Mouse (Mus musculus) T-helper 2 cell (primary cell): ENCODE measurements at regions not wholly inside any gene's neighbourhood (a gene's known extent, or its start where the extent isn't known, plus 50 kb on each side); places are given as distances from the start of the nearest gene placed in this dataset.

Source experiments
- in situ Hi-C: fragments of 300-600 bp; cut with MboI, MseI; formaldehyde crosslinking; loops from one replicate; pipeline ENCODE4 v1.15.1; 2025; ENCODE audit warnings: high pct_unique_total_duplicates

DNA sequence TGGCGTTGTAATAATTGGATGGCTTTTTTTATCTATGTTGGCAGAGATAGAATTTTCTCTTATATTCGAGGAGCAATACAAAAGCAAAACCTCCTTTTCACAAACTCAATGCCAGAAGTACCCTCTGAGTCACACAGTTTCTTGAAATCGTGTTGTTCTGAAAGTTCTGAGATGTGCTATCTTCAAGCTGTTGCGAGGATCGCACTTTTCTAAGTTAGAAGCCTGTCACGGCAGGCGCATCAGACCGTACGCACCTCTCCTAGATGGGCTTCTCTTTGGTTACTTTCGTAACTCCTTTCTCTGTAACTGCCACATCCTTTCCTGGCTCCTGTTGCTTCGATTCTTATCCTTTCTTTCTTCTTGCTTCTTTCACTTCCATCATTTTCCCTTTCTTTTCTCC is 271.2 kb upstream of the Arrdc3 start:
- in situ Hi-C loops: no loop called here

DNA sequence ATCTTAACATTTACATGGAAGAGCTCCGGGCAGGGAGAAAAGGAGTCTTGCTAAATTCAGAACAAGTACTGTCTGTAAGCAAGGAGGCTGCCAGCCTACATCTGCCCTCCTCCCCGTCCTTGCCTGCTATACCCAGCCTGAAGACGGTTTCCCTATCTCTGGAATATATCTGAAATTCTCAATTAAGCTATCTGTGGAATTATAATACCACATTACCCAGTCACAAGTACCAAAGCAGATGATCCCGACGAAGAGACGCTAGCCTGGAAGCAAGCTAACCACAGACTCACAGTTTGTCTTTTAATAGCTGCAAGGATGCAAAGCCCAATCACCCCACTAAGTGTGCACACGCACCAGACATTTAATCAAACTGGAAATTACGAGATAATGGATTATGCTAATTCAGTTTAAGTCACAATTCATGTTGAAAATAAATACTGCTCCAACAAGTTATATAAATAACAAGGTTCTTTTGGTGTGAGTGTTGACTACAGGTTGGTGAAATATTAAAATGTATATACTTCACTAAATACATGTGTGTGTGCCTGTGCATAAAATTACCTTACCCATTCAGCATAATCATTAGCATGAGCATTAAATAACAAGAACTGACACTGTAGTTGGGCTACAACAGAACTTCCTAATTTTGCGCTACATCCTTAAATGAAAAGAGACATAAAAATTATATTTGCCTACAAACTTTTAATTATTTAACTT is 269.9 kb upstream of the Arrdc3 start:
- in situ Hi-C loops: no loop called here

DNA sequence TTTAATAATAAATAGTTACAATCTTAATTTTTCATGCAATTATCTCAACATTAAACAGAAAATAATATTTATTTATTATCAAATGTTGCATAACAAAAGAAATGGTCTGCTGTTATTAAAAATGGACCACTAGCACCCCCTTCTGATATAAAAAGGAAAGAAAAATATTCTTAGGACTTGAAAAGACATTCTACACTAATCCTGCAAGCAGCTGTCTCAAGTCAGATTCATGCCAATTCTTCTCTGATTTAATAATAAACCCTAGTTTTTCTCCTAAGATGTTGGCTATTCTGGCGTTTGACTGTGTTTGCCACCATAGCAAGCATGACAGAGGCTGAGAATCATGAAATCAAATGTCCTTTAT is 269.3 kb upstream of the Arrdc3 start:
- in situ Hi-C loops: no loop called here

DNA sequence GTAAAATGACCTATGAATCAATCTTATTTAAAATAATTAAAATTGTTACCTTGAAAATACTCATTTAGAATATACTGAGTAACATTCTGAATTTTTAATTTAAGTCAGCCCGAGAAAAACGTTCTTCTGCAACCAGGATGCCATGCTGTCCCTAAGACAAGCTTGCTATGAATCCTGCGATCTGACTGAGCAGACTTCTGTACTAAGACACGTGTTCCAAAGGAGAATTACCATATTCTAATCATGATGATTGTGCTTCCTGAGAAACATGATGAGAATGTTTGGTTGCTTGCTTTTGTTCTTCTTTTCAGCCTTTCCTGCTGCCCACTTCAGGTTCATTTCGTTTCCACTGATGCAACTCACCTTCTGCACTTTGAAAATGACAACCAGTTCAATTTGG is 268.2 kb upstream of the Arrdc3 start:
- in situ Hi-C loops: no loop called here

DNA sequence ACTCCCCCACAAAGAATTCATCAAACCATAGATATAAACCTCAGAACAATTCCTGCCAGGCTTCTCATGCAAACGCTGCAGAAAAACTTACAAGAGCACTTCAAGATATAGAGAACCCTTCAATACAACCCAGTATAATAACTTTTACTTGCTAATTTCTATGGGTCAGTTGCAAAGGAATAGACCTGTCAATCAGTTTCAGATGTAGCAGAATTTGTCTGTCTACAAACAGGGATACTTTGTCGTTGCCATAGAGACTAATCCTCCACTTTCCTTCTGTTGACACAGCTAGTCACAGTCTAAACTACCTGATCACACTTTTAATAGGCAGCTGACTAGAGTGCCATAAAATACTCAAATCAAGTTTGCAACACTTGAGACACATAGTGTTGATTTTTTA is 260.2 kb upstream of the Arrdc3 start:
- in situ Hi-C loops: no loop called here

DNA sequence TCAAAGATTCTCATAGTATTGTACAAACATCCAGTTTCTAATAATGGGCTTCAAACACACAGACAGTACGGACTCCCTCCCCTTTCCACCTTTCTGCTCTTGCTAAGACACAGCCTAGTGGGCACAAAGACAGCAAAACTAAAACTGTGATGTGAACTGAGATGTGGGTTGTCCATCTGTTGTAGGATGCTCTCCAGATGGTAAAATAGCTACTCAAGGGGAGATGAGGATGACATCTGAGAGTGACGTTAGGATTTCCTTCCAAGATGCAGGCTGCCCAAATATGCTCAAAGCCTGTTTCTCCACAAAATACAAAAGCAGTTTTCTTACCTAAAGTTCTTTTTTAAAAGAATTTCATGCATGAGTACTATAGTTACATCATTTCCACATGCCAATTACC is 241.8 kb upstream of the Arrdc3 start:
- in situ Hi-C loops: no loop called here

DNA sequence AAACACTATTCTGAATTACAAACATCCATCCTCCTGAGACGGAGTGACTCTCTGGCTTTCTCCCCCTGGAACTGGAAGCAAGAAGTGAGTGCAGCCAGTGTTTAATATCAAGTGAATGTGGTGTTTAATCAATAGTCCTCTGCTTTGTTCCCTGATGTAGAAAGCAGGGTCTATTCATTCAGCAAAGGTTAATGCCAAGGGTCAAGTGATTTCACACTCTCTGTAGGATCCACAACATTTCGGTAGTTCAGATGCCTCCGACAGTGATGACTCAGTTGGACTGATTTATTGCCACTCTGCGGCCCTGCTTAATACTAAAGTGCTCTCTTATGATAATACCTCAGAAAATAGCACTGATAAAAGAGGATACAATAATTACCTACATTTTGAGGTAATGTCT is 235.6 kb upstream of the Arrdc3 start:
- in situ Hi-C loops: no loop called here

DNA sequence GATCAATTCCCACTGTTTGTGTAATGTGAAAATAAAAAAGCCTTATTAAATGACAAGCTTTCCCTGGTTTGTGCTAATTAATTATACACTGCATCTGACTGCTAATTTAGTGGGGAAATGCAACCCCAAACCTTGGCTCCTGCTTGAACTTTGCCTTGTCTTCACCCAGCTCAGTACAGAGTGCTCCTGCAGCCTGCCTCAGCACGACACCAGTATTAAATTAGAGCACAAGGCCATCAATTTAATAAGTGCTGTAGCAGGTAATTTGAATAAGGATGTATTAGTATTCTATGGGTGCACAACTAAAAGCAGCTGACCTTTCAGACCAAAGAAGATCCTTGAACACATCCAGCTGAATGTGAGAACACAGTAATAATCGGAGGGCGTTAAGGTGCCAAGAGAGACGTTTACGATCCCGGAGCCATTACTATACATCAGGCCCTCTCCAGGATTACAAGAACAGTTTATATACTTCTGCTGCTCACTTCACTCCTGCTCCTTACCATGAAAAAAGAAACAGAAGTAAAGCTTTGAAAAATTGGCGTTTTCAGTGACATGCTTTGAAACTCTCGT is 230.1 kb upstream of the Arrdc3 start:
- in situ Hi-C loops: no loop called here

DNA sequence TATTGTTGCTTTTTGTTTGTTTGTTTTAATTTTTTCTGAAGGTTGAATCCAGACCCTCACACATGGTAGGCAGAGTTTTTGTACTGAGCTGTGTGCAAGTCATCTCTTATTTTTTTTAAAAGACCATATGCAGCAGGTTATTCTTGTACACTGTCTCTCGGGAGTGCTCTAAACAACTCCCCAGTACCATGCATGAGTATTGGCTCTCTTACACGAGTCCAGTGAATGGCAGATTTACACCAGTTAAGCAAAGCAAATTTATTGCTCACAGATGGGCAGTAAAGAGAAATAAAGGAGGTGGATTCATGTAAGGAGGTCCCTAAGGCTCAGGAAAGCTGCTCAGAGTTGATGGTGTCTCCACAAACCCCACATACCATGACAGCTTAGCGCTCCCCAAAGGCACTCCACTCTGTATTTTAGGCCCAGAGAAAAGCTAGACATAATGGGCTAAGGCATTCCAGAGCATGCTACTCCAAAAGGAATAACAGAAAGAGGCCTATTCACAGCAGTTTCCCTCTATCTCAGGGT is 216.9 kb upstream of the Arrdc3 start:
- in situ Hi-C loops: no loop called here

DNA sequence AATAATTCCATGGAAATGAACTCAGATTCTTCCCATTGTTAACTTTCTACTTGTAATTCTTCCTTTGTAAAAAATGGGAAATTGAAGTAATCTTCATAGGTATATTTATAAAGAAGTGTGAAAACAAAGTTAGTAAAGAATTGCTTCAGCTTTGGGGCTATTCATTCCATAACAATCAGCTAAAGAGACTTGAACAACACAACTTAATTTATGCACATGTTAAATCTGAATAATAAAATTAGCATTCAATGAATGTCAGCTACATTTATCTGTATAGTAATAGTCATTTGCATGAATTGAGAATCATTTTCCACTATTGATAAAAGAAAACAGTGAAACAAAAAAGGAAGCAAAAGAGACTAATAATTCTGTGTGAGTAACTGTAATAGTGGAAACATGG is 193.3 kb upstream of the Arrdc3 start:
- in situ Hi-C loops: no loop called here

DNA sequence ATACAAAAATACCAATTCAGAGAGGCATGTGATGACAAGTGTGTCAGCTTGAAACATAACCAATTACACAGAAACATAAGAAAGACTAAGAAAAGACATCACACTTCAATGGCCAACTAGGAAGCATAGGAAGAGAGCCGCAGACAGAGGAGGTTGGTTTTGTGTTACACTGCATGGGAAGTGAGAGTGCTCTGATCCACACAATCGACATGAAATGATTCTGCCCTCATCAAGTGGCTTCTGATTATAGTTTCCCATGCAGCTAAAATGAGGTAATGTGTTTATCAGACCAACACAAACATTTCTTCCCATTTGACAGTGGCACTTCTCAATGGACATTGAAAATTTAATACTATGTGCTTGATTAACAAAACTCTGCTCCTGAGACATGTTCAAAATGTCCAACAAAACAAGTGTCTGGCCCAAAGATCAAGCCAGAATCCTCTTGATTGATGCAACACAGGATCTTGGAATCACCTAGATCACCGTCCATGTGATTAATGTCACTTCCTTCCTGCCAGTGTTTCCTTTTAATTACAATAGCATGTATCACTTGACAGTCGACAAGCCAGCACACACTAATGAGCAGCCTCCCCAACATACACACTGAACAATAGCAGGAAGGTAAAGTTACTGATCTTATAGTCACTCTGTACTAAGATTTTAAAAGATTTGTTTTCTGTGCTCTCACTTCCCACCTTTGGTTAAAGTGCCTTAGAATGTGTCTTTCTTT is 192.4 kb upstream of the Arrdc3 start:
- in situ Hi-C loops: no loop called here

DNA sequence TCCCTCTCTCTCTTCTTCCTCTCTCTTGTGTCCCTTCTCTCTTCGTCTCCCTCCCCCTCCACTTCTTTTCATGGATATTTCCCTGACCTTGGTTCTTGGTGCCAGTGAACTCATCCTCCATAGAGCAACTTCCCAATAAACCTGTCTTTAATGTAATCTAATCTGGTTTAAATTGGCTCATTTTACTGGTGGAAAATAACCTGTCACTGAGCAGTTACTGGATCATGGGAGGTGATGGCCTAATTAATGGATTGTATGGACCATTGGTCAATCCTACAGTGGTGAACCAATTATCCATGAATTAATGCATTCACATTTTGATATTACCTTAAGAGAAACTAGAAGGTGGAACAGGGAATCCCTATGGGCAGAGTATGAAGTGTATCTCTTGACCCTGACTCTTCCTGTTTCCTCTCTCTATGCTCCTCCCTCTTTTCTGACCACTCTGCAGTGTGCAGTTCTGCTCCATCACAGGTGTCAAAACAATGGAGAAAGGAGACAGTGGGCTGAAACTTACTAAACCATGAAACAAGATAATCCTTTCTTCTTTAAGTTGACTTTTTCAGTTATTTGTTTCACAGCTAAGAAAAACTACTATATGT is 187.5 kb upstream of the Arrdc3 start:
- in situ Hi-C loops: no loop called here

DNA sequence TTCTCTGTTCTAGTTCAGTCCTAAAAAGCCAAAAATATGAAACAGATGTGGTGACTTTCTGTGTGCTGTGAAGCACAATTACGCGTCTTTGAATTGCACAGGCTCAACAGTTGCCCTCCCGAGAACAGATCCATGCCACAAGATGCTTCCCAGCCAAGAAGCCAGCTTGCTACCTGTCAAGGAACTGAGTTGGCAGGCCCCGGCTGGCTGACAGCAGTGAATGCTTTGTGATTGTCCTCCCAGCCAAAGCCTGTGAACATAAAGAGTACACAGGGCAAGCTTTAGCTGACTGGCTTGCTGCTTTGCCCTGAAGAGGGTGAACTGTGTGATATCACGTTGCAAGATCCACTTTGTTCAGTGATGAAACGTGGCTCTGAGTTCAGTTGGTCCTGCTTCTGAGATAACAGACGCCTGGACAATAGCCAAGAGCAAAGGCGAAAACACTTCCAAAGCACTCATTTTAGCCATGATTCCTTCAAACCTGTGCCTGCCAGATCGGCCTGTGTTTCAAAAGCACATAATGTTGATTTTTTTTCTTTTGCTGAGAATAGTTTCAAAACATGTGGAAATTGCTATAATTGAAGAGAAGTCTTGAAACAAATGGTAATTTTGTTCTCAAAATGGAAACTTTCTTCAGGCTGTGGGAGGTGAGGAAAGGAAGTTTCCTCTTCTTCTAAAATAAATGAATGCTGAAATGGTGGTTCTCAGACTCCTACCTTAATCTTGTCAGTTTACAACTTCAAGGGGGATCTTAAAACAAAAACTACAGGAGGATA is 173.5 kb upstream of the Arrdc3 start:
- in situ Hi-C loops: no loop called here

DNA sequence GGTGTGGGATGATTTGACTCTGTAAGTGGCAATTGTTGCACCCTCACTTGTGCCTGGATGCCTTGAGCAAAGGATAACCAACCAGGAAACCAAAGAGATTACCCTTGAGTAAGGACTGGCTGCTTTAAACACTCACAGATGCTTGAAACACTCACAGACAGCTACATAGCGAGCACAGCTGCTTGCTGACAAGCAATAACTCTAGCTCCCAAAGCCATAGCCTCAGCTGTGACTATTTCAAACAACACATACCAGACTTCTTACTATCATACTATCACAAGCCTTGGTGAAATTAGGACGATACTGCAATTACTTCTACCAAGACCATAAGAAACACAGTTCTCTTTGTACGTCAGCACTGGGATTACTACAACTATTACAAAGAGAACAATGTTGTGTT is 163.9 kb upstream of the Arrdc3 start:
- in situ Hi-C loops: no loop called here

DNA sequence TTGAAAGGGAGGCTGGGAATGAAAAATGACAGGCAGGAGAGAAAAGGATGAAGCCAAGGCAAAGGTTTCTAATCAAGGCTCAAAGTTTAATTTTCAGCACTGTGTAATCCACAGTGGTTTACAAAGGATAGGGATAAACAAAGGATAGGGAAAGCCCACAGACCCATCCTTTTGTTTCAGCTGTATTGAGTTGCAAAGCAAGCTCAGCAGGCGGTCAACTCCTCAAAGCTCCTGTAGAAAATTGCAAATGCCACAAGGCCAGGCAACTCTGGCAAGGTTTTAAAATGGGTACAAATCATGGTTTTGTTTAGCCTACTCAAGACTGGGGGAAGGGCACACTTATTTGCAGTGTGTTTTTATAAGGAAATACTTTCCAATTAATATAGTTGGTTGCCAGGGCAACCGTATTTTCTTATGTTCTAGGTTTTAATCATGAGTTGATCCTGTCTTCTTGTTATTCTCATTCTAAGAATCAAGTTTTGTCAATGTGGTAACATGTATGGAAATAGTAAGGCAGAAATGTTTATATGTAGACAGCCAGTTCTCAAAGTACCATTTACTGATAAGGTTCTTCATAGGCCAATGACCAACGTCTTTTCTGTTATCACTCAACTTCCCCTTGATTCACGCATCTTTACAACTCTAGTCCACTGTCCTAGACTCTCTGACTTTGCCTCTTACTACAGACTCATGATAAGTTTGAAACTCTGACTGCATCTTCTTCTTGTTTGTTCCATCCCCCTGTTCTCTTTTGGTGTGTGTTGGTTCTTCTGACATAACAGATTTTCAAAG is 159.8 kb upstream of the Arrdc3 start:
- in situ Hi-C loops: no loop called here

DNA sequence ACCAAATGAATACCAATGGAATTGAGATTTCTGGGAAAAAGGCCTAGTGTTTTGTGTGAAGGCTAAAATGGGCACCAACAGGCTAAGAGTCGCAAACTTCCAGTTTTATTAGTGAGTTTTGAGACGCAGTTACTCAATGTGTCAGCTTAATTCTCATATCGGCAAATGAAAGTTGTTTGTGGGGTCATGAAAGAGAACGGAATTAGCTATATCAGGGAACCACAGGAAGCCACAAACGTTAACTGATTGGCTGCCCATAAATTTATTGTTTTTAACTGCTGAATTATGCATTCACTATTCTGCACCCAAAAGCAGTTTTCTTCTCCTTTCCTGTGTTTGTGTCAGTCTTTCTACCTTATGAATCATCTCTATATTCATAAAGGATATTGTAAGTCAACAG is 154.0 kb upstream of the Arrdc3 start:
- in situ Hi-C loops: loop anchor here (25.0 kb wide), 1 partner anchor 1367 kb away; no protein-coding TSS in a partner anchor

DNA sequence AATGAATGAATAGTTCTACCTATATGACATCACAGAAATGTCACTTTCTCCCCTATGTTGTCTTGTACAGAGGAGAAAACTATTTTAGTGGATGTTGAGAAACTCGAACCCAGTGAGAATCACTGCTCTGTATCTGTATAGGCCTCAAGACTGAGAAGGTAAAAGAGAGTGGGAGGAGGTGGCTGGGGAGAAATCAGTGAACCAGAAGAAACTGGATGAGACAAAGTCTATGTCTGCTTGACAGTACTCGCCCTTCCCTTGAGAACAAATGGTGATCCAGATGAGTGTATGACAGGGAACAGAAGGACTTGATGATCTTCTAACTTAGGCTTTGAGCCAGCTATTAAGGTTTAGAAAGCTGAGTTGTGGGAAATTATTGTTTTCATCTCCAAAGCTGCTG is 137.2 kb upstream of the Arrdc3 start:
- in situ Hi-C loops: loop anchor here (25.0 kb wide), 1 partner anchor 1384 kb away; no protein-coding TSS in a partner anchor

DNA sequence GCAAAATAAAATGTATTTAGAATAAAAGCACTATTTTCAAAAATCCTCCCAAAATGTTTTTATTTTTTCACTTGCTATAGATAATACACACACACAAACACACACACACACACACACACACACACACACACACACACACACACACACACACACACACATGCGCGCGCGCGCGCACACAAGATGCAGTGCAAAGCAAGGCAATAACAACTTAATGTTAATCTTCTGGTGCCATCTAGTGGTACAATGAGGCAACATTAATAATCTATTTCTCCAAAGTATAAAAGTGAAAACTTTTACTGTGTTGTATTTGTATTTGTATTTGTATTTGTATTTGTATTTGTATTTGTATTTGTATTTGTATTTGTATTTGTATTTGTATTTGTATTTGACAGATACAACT is 136.2 kb upstream of the Arrdc3 start:
- in situ Hi-C loops: loop anchor here (25.0 kb wide), 1 partner anchor 1385 kb away; no protein-coding TSS in a partner anchor
